Mouse (Mus musculus): ENCODE measurements around the gene Acss1. TPM values are rescaled to one million over a fixed set of nuclear protein-coding genes. Genes with fewer than 3 reads are reported as not detected.

The Acss1 gene
- polyA plus RNA-seq, 1 experiment, result not detected

- peak; percentile 71 for TF ChIP-seq CTCF (IDR thresholded peaks at IDR 0.05; ENCODE audit: control insufficient read depth, insufficient read depth, insufficient read length)
- no peak for TF ChIP-seq MYOG (IDR thresholded peaks at IDR 0.05; ENCODE audit: control insufficient read depth, extremely low read depth, insufficient read length)
- TF ChIP-seq MAX (IDR thresholded peaks at IDR 0.05), result no peak
- no peak for TF ChIP-seq CEBPB (IDR thresholded peaks at IDR 0.05; ENCODE audit: low read depth)
- no peak for TF ChIP-seq MYOD1 (IDR thresholded peaks at IDR 0.05; ENCODE audit: control insufficient read depth, insufficient read length, low read depth)
- Histone ChIP-seq H3ac (ENCODE audit: control insufficient read depth, insufficient read length, low read depth) (no peak overlapping the region), H3K36me3 (ENCODE audit: control insufficient read depth, insufficient read depth) (no peaks in the 10 kb centered on the region), H3K4me3 (ENCODE audit: insufficient read depth, poor library complexity, severe bottlenecking) (no peak overlapping the region), H3K27me3 (ENCODE audit: control insufficient read depth, insufficient read depth, insufficient read length) (peaks cover 5% of the 10 kb centered on the region), H3K79me2 (ENCODE audit: control insufficient read depth, insufficient read depth) (no peaks in the 10 kb centered on the region), H3K79me3 (ENCODE audit: low read depth) (no peaks in the 10 kb centered on the region)
Observed at GRCm38 (mm10) chr2:150678392-150678791, 10.1 kb upstream of the Acss1 start.

- no peaks in the 10 kb centered on the region for H3K79me3 ChIP-seq (ENCODE audit: low read depth)
- H3K4me3 ChIP-seq (ENCODE audit: insufficient read depth, poor library complexity, severe bottlenecking), result no peak overlapping the region
- no peak for TF ChIP-seq MAX (IDR thresholded peaks at IDR 0.05)
- no peak for TF ChIP-seq MYOG (IDR thresholded peaks at IDR 0.05; ENCODE audit: control insufficient read depth, extremely low read depth, insufficient read length)
- no peak for TF ChIP-seq CEBPB (IDR thresholded peaks at IDR 0.05; ENCODE audit: low read depth)
- no peak for TF ChIP-seq CTCF (IDR thresholded peaks at IDR 0.05; ENCODE audit: control insufficient read depth, insufficient read depth, insufficient read length)
- TF ChIP-seq USF1 (IDR thresholded peaks at IDR 0.05; ENCODE audit: low read depth), result no peak
- no peak for TF ChIP-seq MYOD1 (IDR thresholded peaks at IDR 0.05; ENCODE audit: control insufficient read depth, insufficient read length, low read depth)
- no peak for TF ChIP-seq FOSL1 (IDR thresholded peaks at IDR 0.05; ENCODE audit: insufficient read depth, low read length, poor library complexity, severe bottlenecking)
- H3K79me2 ChIP-seq (ENCODE audit: control insufficient read depth, insufficient read depth), result no peaks in the 10 kb centered on the region
- no peaks in the 10 kb centered on the region for H3K36me3 ChIP-seq (ENCODE audit: control insufficient read depth, insufficient read depth)
- no peak overlapping the region for H3ac ChIP-seq (ENCODE audit: control insufficient read depth, insufficient read length, low read depth)
- peaks cover 5% of the 10 kb centered on the region for H3K27me3 ChIP-seq (ENCODE audit: control insufficient read depth, insufficient read depth, insufficient read length)
Observed at GRCm38 (mm10) chr2:150675525-150675924, 7.2 kb upstream of the Acss1 start.

GRCm38 (mm10) chr2:150674900-150675299 is 6.6 kb upstream of the Acss1 start:
- H3K4me3 ChIP-seq (ENCODE audit: insufficient read depth, poor library complexity, severe bottlenecking), result no peak overlapping the region
- H3ac ChIP-seq (ENCODE audit: control insufficient read depth, insufficient read length, low read depth), result no peak overlapping the region
- H3K79me2 ChIP-seq (ENCODE audit: control insufficient read depth, insufficient read depth), result no peaks in the 10 kb centered on the region
- no peaks in the 10 kb centered on the region for H3K36me3 ChIP-seq (ENCODE audit: control insufficient read depth, insufficient read depth)
- H3K79me3 ChIP-seq (ENCODE audit: low read depth), result no peaks in the 10 kb centered on the region
- peaks cover 5% of the 10 kb centered on the region for H3K27me3 ChIP-seq (ENCODE audit: control insufficient read depth, insufficient read depth, insufficient read length)
- TF ChIP-seq MYOD1 (IDR thresholded peaks at IDR 0.05; ENCODE audit: control insufficient read depth, insufficient read length, low read depth), result no peak
- peak; percentile 48 for TF ChIP-seq CTCF (IDR thresholded peaks at IDR 0.05; ENCODE audit: control insufficient read depth, insufficient read depth, insufficient read length)

- H3ac ChIP-seq (ENCODE audit: control insufficient read depth, insufficient read length, low read depth), result no peak overlapping the region
- H3K36me3 ChIP-seq (ENCODE audit: control insufficient read depth, insufficient read depth), result no peaks in the 10 kb centered on the region
- H3K27me3 ChIP-seq (ENCODE audit: control insufficient read depth, insufficient read depth, insufficient read length), result peaks cover 5% of the 10 kb centered on the region
- TF ChIP-seq MAX (IDR thresholded peaks at IDR 0.05) (no peak), CEBPB (IDR thresholded peaks at IDR 0.05; ENCODE audit: low read depth) (no peak), MYOD1 (IDR thresholded peaks at IDR 0.05; ENCODE audit: control insufficient read depth, insufficient read length, low read depth) (no peak), CTCF (IDR thresholded peaks at IDR 0.05; ENCODE audit: control insufficient read depth, insufficient read depth, insufficient read length) (no peak), MYOG (IDR thresholded peaks at IDR 0.05; ENCODE audit: control insufficient read depth, extremely low read depth, insufficient read length) (no peak), USF1 (IDR thresholded peaks at IDR 0.05; ENCODE audit: low read depth) (no peak), FOSL1 (IDR thresholded peaks at IDR 0.05; ENCODE audit: insufficient read depth, low read length, poor library complexity, severe bottlenecking) (no peak)
- no peak overlapping the region for H3K4me3 ChIP-seq (ENCODE audit: insufficient read depth, poor library complexity, severe bottlenecking)
- no peaks in the 10 kb centered on the region for H3K79me2 ChIP-seq (ENCODE audit: control insufficient read depth, insufficient read depth)
- no peaks in the 10 kb centered on the region for H3K79me3 ChIP-seq (ENCODE audit: low read depth)
Observed at GRCm38 (mm10) chr2:150673929-150674328, 5.6 kb upstream of the Acss1 start.

GRCm38 (mm10) chr2:150671609-150672290 is 3.5 kb upstream of the Acss1 start:
- H3K4me3 ChIP-seq (ENCODE audit: insufficient read depth, poor library complexity, severe bottlenecking), result no peak overlapping the region
- no peaks in the 10 kb centered on the region for H3K79me3 ChIP-seq (ENCODE audit: low read depth)
- peaks cover 20% of the 10 kb centered on the region for H3K27me3 ChIP-seq (ENCODE audit: control insufficient read depth, insufficient read depth, insufficient read length)
- TF ChIP-seq MAX (IDR thresholded peaks at IDR 0.05) (no peak), CTCF (IDR thresholded peaks at IDR 0.05; ENCODE audit: control insufficient read depth, insufficient read depth, insufficient read length) (no peak), MYOG (IDR thresholded peaks at IDR 0.05; ENCODE audit: control insufficient read depth, extremely low read depth, insufficient read length) (no peak), FOSL1 (IDR thresholded peaks at IDR 0.05; ENCODE audit: insufficient read depth, low read length, poor library complexity, severe bottlenecking) (no peak), USF1 (IDR thresholded peaks at IDR 0.05; ENCODE audit: low read depth) (no peak), MYOD1 (IDR thresholded peaks at IDR 0.05; ENCODE audit: control insufficient read depth, insufficient read length, low read depth) (no peak), CEBPB (IDR thresholded peaks at IDR 0.05; ENCODE audit: low read depth) (no peak)
- no peaks in the 10 kb centered on the region for H3K79me2 ChIP-seq (ENCODE audit: control insufficient read depth, insufficient read depth)
- H3ac ChIP-seq (ENCODE audit: control insufficient read depth, insufficient read length, low read depth), result no peak overlapping the region
- H3K36me3 ChIP-seq (ENCODE audit: control insufficient read depth, insufficient read depth), result no peaks in the 10 kb centered on the region

- Histone ChIP-seq H3K27me3 (ENCODE audit: control insufficient read depth, insufficient read depth, insufficient read length) (peaks cover 20% of the 10 kb centered on the region), H3ac (ENCODE audit: control insufficient read depth, insufficient read length, low read depth) (no peak overlapping the region), H3K79me2 (ENCODE audit: control insufficient read depth, insufficient read depth) (no peaks in the 10 kb centered on the region), H3K79me3 (ENCODE audit: low read depth) (no peaks in the 10 kb centered on the region), H3K36me3 (ENCODE audit: control insufficient read depth, insufficient read depth) (no peaks in the 10 kb centered on the region), H3K4me3 (ENCODE audit: insufficient read depth, poor library complexity, severe bottlenecking) (no peak overlapping the region)
- TF ChIP-seq MYOD1 (IDR thresholded peaks at IDR 0.05; ENCODE audit: control insufficient read depth, insufficient read length, low read depth) (no peak), USF1 (IDR thresholded peaks at IDR 0.05; ENCODE audit: low read depth) (no peak), MYOG (IDR thresholded peaks at IDR 0.05; ENCODE audit: control insufficient read depth, extremely low read depth, insufficient read length) (no peak), FOSL1 (IDR thresholded peaks at IDR 0.05; ENCODE audit: insufficient read depth, low read length, poor library complexity, severe bottlenecking) (no peak), CTCF (IDR thresholded peaks at IDR 0.05; ENCODE audit: control insufficient read depth, insufficient read depth, insufficient read length) (no peak), MAX (IDR thresholded peaks at IDR 0.05) (no peak), CEBPB (IDR thresholded peaks at IDR 0.05; ENCODE audit: low read depth) (no peak)
Observed at GRCm38 (mm10) chr2:150670926-150671325, 2.6 kb upstream of the Acss1 start.
